Mouse (Mus musculus): ENCODE measurements at regions not wholly inside any gene's neighbourhood (a gene's known extent, or its start where the extent isn't known, plus 50 kb on each side); places are given as distances from the start of the nearest gene placed in this dataset.

DNA sequence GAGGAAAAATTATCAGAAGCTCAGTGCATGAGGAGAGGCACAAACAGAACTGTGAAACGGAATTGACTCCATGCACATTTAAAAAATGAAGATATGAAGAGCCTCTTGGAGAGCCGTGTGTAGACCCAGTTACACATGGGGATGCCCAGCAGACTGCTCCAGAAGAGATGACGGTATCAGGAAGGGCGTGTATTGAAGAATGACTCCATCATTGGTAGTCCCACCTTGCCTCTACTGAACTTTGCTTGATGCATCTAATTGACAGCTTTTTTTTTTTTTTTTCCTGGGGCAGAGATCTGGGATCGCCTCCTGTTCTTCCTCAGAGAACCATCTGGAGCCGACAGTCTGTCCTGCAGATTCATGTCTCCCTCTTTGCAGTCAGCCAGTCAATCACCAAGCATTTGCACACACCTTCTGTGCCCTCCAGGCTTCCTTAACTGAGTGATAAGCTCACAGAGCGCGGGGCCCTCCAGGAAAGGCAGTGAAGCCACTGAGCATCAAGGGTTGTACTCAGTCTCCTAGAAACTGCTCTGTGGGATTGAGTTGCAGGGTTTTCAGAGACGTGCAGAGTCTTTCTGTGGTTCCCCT, 57.6 kb upstream of the D1Pas1 start:
- no peaks in the 10 kb centered on the region for H3K4me1 ChIP-seq (replicated peaks; ENCODE audit: control insufficient read depth, insufficient read depth, low read length)
- no peaks in the 10 kb centered on the region for H3K27me3 ChIP-seq (ENCODE audit: control insufficient read depth, insufficient read depth, low read length)
- no peaks in the 10 kb centered on the region for H3K36me3 ChIP-seq (replicated peaks; ENCODE audit: control insufficient read depth, insufficient read depth)
- H3K4me3 ChIP-seq (replicated peaks; ENCODE audit: low read length), result no peak overlapping the region
- WGBS, result 76% methylated on average over 9 of the region's 9 CpGs
- no peak overlapping the region for H3K27ac ChIP-seq
- H3K4me2 ChIP-seq (replicated peaks), result no peak overlapping the region
- no peaks in the 10 kb centered on the region for H3K9me3 ChIP-seq (ENCODE audit: control insufficient read depth, low read length)
- ATAC-seq (ENCODE audit: low FRiP score), result no peak
- no peak for DNase-seq (ENCODE audit: low spot score)
- H3K9ac ChIP-seq, result no peak overlapping the region

DNA sequence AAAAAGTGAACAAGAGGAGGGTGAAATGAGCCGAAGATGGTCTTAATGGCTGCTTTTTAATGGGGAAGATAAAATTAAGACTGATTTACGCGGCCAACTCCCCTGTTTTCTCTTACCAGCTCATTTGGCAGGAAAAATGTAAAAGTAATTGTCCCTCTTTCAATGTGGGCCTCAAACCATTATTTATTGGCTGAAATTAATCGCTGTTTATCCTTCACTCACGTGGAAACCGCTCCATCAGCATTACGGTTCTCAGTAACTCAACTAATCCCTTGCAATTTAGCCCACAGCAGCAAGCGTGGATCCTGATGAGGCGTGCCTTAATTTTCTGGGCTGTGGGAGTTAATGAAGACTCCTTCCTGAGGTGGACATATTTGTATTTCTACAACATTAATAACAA, 58.1 kb upstream of the D1Pas1 start:
- Histone ChIP-seq H3K4me1 (replicated peaks; ENCODE audit: control insufficient read depth, insufficient read depth, low read length) (no peaks in the 10 kb centered on the region), H3K9ac (no peak overlapping the region), H3K4me3 (replicated peaks; ENCODE audit: low read length) (no peak overlapping the region), H3K27ac (no peak overlapping the region), H3K27me3 (ENCODE audit: control insufficient read depth, insufficient read depth, low read length) (no peaks in the 10 kb centered on the region), H3K9me3 (ENCODE audit: control insufficient read depth, low read length) (no peaks in the 10 kb centered on the region), H3K4me2 (replicated peaks) (no peak overlapping the region), H3K36me3 (replicated peaks; ENCODE audit: control insufficient read depth, insufficient read depth) (no peaks in the 10 kb centered on the region)
- ATAC-seq (ENCODE audit: low FRiP score), result no peak
- 56% methylated on average over 9 of the region's 9 CpGs for WGBS
- no peak for DNase-seq (ENCODE audit: low spot score)

- Histone ChIP-seq H3K27ac (no peak overlapping the region), H3K9ac (no peak overlapping the region), H3K4me1 (replicated peaks; ENCODE audit: control insufficient read depth, insufficient read depth, low read length) (no peaks in the 10 kb centered on the region), H3K4me2 (replicated peaks) (no peak overlapping the region), H3K9me3 (ENCODE audit: control insufficient read depth, low read length) (no peaks in the 10 kb centered on the region), H3K36me3 (replicated peaks; ENCODE audit: control insufficient read depth, insufficient read depth) (no peaks in the 10 kb centered on the region), H3K27me3 (ENCODE audit: control insufficient read depth, insufficient read depth, low read length) (no peaks in the 10 kb centered on the region), H3K4me3 (replicated peaks; ENCODE audit: low read length) (no peak overlapping the region)
- 83% methylated on average over 9 of the region's 10 CpGs for WGBS
- ATAC-seq (ENCODE audit: low FRiP score) (no peak), DNase-seq (ENCODE audit: low spot score) (no peak)
Measured at GRCm38 (mm10) chr1:186907409-186908170, 59.6 kb upstream of the D1Pas1 start.

- no peaks in the 10 kb centered on the region for H3K9me3 ChIP-seq (ENCODE audit: control insufficient read depth, low read length)
- WGBS, result 90% methylated on average over 7 of the region's 7 CpGs
- H3K27me3 ChIP-seq (ENCODE audit: control insufficient read depth, insufficient read depth, low read length), result no peaks in the 10 kb centered on the region
- H3K4me2 ChIP-seq (replicated peaks), result no peak overlapping the region
- no peak for ATAC-seq (ENCODE audit: low FRiP score)
- no peaks in the 10 kb centered on the region for H3K36me3 ChIP-seq (replicated peaks; ENCODE audit: control insufficient read depth, insufficient read depth)
- no peaks in the 10 kb centered on the region for H3K4me1 ChIP-seq (replicated peaks; ENCODE audit: control insufficient read depth, insufficient read depth, low read length)
- no peak overlapping the region for H3K9ac ChIP-seq
- H3K27ac ChIP-seq, result no peak overlapping the region
- no peak for DNase-seq (ENCODE audit: low spot score)
- H3K4me3 ChIP-seq (replicated peaks; ENCODE audit: low read length), result no peak overlapping the region
Measured at GRCm38 (mm10) chr1:186905942-186906341, 61.3 kb upstream of the D1Pas1 start.

DNA sequence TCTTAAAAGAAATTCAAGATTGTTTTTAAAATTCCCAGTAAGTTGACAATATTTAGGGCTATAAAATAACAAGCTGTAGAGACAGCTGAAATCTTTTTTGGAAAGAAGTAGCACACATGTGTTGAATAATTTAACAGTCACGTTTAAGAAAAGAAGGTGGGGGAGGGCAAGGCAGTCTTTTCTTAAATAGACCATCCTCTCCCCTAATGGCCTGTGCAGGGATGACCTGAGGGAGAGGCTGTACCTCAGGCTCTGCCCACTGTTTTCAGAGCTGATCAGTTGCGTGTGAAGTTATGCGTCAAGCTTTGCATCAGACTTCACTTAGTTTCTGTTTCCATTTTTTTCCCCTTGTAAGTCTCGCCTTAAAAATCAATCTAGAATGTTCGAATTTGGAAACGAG, 65.7 kb upstream of the D1Pas1 start:
- Histone ChIP-seq H3K9me3 (ENCODE audit: control insufficient read depth, low read length) (no peaks in the 10 kb centered on the region), H3K27ac (no peak overlapping the region), H3K4me1 (replicated peaks; ENCODE audit: control insufficient read depth, insufficient read depth, low read length) (peaks cover 9% of the 10 kb centered on the region; the same call in 1 of the 2 replicates), H3K4me2 (replicated peaks) (no peak overlapping the region), H3K4me3 (replicated peaks; ENCODE audit: low read length) (no peak overlapping the region), H3K9ac (no peak overlapping the region), H3K36me3 (replicated peaks; ENCODE audit: control insufficient read depth, insufficient read depth) (no peaks in the 10 kb centered on the region), H3K27me3 (ENCODE audit: control insufficient read depth, insufficient read depth, low read length) (no peaks in the 10 kb centered on the region)
- 75% methylated on average over 6 of the region's 6 CpGs for WGBS
- DNase-seq (ENCODE audit: low spot score) (no peak), ATAC-seq (ENCODE audit: low FRiP score) (no peak)

- H3K27ac ChIP-seq, result no peak overlapping the region
- no peaks in the 10 kb centered on the region for H3K36me3 ChIP-seq (replicated peaks; ENCODE audit: control insufficient read depth, insufficient read depth)
- WGBS, result 31% methylated on average over 8 of the region's 8 CpGs
- no peaks in the 10 kb centered on the region for H3K27me3 ChIP-seq (ENCODE audit: control insufficient read depth, insufficient read depth, low read length)
- no peaks in the 10 kb centered on the region for H3K9me3 ChIP-seq (ENCODE audit: control insufficient read depth, low read length)
- ATAC-seq (ENCODE audit: low FRiP score) (no peak), DNase-seq (ENCODE audit: low spot score) (no peak)
- H3K4me1 ChIP-seq (replicated peaks; ENCODE audit: control insufficient read depth, insufficient read depth, low read length), result peaks cover 9% of the 10 kb centered on the region; the same call in 1 of the 2 replicates
- no peak overlapping the region for H3K9ac ChIP-seq
- no peak overlapping the region for H3K4me2 ChIP-seq (replicated peaks)
- H3K4me3 ChIP-seq (replicated peaks; ENCODE audit: low read length), result no peak overlapping the region
Measured at GRCm38 (mm10) chr1:186898203-186898602, 69.0 kb upstream of the D1Pas1 start.

DNA sequence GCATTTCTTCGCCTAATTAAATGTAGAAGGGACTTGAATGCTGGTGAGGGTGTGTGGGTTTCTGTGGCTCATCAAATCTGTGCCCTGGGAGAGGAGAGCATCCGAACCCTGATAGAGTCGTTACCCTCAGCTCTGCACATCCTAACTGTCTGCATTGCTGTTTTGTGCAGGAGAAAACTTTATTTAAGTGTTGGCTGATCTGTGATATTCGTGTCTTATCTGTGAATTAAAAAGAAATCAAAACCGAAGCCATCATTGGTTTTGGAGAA, 77.7 kb upstream of the D1Pas1 start:
- Histone ChIP-seq H3K9me3 (ENCODE audit: control insufficient read depth, low read length) (no peaks in the 10 kb centered on the region), H3K4me1 (replicated peaks; ENCODE audit: control insufficient read depth, insufficient read depth, low read length) (peaks cover 10% of the 10 kb centered on the region), H3K27me3 (ENCODE audit: control insufficient read depth, insufficient read depth, low read length) (no peaks in the 10 kb centered on the region), H3K4me2 (replicated peaks) (no peak overlapping the region), H3K9ac (no peak overlapping the region), H3K4me3 (replicated peaks; ENCODE audit: low read length) (no peak overlapping the region), H3K27ac (no peak overlapping the region), H3K36me3 (replicated peaks; ENCODE audit: control insufficient read depth, insufficient read depth) (no peaks in the 10 kb centered on the region)
- DNase-seq (ENCODE audit: low spot score), result no peak
- no peak for ATAC-seq (ENCODE audit: low FRiP score)
- WGBS, result 56% methylated on average over 5 of the region's 5 CpGs

DNA sequence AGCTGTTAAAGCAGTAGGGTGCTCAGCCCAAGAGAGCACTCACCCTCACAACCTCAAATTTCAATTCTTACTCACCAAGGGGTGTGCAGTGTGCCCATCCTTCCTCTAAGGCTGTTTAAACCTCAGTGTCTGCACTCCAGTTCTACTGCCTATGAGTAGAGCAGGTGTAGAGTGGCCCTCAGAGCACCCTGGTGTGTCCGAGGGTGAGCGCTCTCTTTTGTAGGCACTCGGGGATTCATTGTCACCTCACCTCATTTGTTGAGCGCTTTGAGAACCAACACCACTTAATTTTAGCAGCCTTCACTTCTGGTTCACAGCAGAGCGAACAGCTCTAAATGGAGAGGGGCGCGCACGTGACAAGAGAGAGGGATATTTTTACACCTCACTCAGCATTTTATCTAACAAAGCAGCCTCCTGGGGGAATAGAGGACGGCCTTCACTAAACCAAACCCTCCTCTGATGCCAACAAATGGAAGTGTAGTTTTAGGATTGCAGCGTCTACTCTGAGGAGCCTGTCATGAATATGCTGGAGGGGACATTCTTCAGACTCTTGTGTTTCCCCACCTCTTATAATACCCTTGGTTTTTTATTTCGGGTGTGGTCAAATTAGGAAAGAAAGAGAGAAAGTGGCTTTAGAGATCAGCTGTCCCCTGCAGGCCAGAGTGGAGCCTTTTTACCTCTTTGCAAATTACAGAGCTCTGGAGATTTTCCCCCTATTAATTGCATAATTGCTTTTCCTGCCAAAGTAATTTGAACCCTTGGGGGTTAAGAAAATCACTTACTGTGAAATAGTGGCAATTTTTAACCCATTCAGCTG, 78.2 kb upstream of the D1Pas1 start:
- ATAC-seq (ENCODE audit: low FRiP score), result no peak
- no peaks in the 10 kb centered on the region for H3K9me3 ChIP-seq (ENCODE audit: control insufficient read depth, low read length)
- DNase-seq (ENCODE audit: low spot score), result no peak
- peak overlapping the region; percentile 54; the same call in 1 of the 2 replicates for H3K27ac ChIP-seq
- no peaks in the 10 kb centered on the region for H3K27me3 ChIP-seq (ENCODE audit: control insufficient read depth, insufficient read depth, low read length)
- peaks cover 10% of the 10 kb centered on the region for H3K4me1 ChIP-seq (replicated peaks; ENCODE audit: control insufficient read depth, insufficient read depth, low read length)
- H3K9ac ChIP-seq, result no peak overlapping the region
- H3K36me3 ChIP-seq (replicated peaks; ENCODE audit: control insufficient read depth, insufficient read depth), result no peaks in the 10 kb centered on the region
- no peak overlapping the region for H3K4me3 ChIP-seq (replicated peaks; ENCODE audit: low read length)
- no peak overlapping the region for H3K4me2 ChIP-seq (replicated peaks)
- 47% methylated on average over 11 of the region's 11 CpGs for WGBS

- H3K27ac ChIP-seq, result no peak overlapping the region
- no peaks in the 10 kb centered on the region for H3K27me3 ChIP-seq (ENCODE audit: control insufficient read depth, insufficient read depth, low read length)
- no peaks in the 10 kb centered on the region for H3K36me3 ChIP-seq (replicated peaks; ENCODE audit: control insufficient read depth, insufficient read depth)
- ATAC-seq (ENCODE audit: low FRiP score) (no peak), DNase-seq (ENCODE audit: low spot score) (no peak)
- no peak overlapping the region for H3K4me3 ChIP-seq (replicated peaks; ENCODE audit: low read length)
- H3K4me2 ChIP-seq (replicated peaks), result no peak overlapping the region
- 42% methylated on average over 3 of the region's 3 CpGs for WGBS
- no peaks in the 10 kb centered on the region for H3K9me3 ChIP-seq (ENCODE audit: control insufficient read depth, low read length)
- no peak overlapping the region for H3K9ac ChIP-seq
- H3K4me1 ChIP-seq (replicated peaks; ENCODE audit: control insufficient read depth, insufficient read depth, low read length), result peaks cover 10% of the 10 kb centered on the region
Measured at GRCm38 (mm10) chr1:186887127-186887526, 80.1 kb upstream of the D1Pas1 start.
